Mouse (Mus musculus) forebrain, embryonic 14.5 days (tissue): ENCODE measurements around the gene Spen. TPM values are rescaled to one million over a fixed set of nuclear protein-coding genes. Genes with fewer than 3 reads are reported as not detected.

ENCODE experiments used
- ATAC-seq: fragments of 200-750 bp; cut with Nextera tagmentation; 2 replicates; pipeline ENCODE4 v1.8.0; 2017; ENCODE audit warnings: mild to moderate bottlenecking, moderate library complexity
- DNase-seq: peaks from one replicate; pipeline ENCODE4 v3.0.0-alpha.2; 2015; ENCODE audit warnings: low spot score
- H3K27ac ChIP-seq: fragments of 300-500 bp; sonication (generic); 2 replicates; pipeline ENCODE4 v1.5.1; 2014; ENCODE audit warnings: low read depth, mild to moderate bottlenecking, control low read depth, low read length, moderate library complexity
- H3K27me3 ChIP-seq: fragments of 300-500 bp; sonication (generic); replicated peaks from 2 replicates; pipeline ENCODE4 v1.6.1; 2014; ENCODE audit warnings: low read length, control low read depth, mixed read lengths; ENCODE audit not compliant: control insufficient read depth, insufficient read depth
- H3K36me3 ChIP-seq: fragments of 300-500 bp; sonication (generic); 2 replicates; pipeline ENCODE4 v1.6.1; 2014; ENCODE audit warnings: low read length, control low read depth; ENCODE audit not compliant: control insufficient read depth, insufficient read depth
- H3K4me1 ChIP-seq: fragments of 300-500 bp; sonication (generic); 2 replicates; pipeline ENCODE4 v1.6.1; 2014; ENCODE audit warnings: antibody characterized with exemption, low read length, control low read depth; ENCODE audit not compliant: control insufficient read depth, insufficient read depth
- H3K4me2 ChIP-seq: fragments of 300-500 bp; sonication (generic); 2 replicates; pipeline ENCODE4 v1.6.1; 2014; ENCODE audit warnings: mild to moderate bottlenecking, control low read depth, low read length
- H3K4me3 ChIP-seq: fragments of 300-500 bp; sonication (generic); 2 replicates; pipeline ENCODE4 v1.5.1; 2014; ENCODE audit warnings: low read depth, low read length, control low read depth
- H3K9ac ChIP-seq: fragments of 300-500 bp; sonication (generic); 2 replicates; pipeline ENCODE4 v1.6.1; 2014; ENCODE audit warnings: mild to moderate bottlenecking, low read length, control low read depth, moderate library complexity
- H3K9me3 ChIP-seq: fragments of 300-500 bp; sonication (generic); replicated peaks from 2 replicates; pipeline ENCODE4 v1.6.1; 2016; ENCODE audit warnings: low read length, control low read depth, mixed read lengths; ENCODE audit not compliant: control insufficient read depth
- WGBS: fragments of 180-500 bp; shearing (Covaris S2); extraction: QIAGEN DNeasy Blood & Tissue Kit; methylation state at CpG from one replicate; pipeline ENCODE4 v1.1.7; 2014; 5-methylcytosine and 5-hydroxymethylcytosine counted together
- polyA plus RNA-seq: library from polyadenylated mRNA; unstranded; fragments of >200 nt; fragmentation: Nextera tagmentation; extraction: Ambion mirVana; gene quantifications from 2 replicates; pipeline ENCODE4 v1.2.1, GENCODE M21; 2014

The Spen gene
- polyA plus RNA-seq, 1 experiment from 2014 or later: 10.7 TPM

GRCm38 (mm10) chr4:141433191-141433590, 105.2 kb downstream of the Spen start:
- H3K36me3 ChIP-seq: no peaks in the 10 kb centered on the region
- no peaks in the 10 kb centered on the region for H3K4me1 ChIP-seq
- no peaks in the 10 kb centered on the region for H3K9me3 ChIP-seq
- DNase-seq (no peak), ATAC-seq (no peak)
- no peaks in the 10 kb centered on the region for H3K27me3 ChIP-seq
- H3K4me3 ChIP-seq: no peak overlapping the region
- WGBS: 83% methylated on average over 18 of the region's 18 CpGs
- no peak overlapping the region for H3K9ac ChIP-seq
- no peak overlapping the region for H3K4me2 ChIP-seq
- H3K27ac ChIP-seq: no peak overlapping the region

GRCm38 (mm10) chr4:141432666-141433065, 105.7 kb downstream of the Spen start:
- Histone ChIP-seq H3K4me1 (no peaks in the 10 kb centered on the region), H3K27ac (no peak overlapping the region), H3K9ac (no peak overlapping the region), H3K4me3 (no peak overlapping the region), H3K27me3 (no peaks in the 10 kb centered on the region), H3K4me2 (no peak overlapping the region), H3K9me3 (no peaks in the 10 kb centered on the region), H3K36me3 (no peaks in the 10 kb centered on the region)
- WGBS: 64% methylated on average over 14 of the region's 14 CpGs
- ATAC-seq: no peak
- DNase-seq: no peak

- Histone ChIP-seq H3K9me3 (no peaks in the 10 kb centered on the region), H3K27ac (no peak overlapping the region), H3K27me3 (no peaks in the 10 kb centered on the region), H3K4me3 (no peak overlapping the region), H3K4me2 (no peak overlapping the region), H3K9ac (no peak overlapping the region), H3K36me3 (no peaks in the 10 kb centered on the region), H3K4me1 (no peaks in the 10 kb centered on the region)
- 46% methylated on average over 9 of the region's 9 CpGs for WGBS
- ATAC-seq (no peak), DNase-seq (peak; percentile 72)
Observed at GRCm38 (mm10) chr4:141430997-141431396, 107.4 kb downstream of the Spen start.

GRCm38 (mm10) chr4:141429847-141430246, 108.5 kb downstream of the Spen start:
- H3K9ac ChIP-seq: no peak overlapping the region
- no peak for DNase-seq
- WGBS: 52% methylated on average over 9 of the region's 9 CpGs

GRCm38 (mm10) chr4:141429381-141429780, 109.0 kb downstream of the Spen start:
- Histone ChIP-seq H3K36me3 (no peaks in the 10 kb centered on the region), H3K4me1 (no peaks in the 10 kb centered on the region), H3K27ac (no peak overlapping the region), H3K4me3 (no peak overlapping the region), H3K9ac (no peak overlapping the region), H3K9me3 (no peaks in the 10 kb centered on the region), H3K27me3 (no peaks in the 10 kb centered on the region), H3K4me2 (no peak overlapping the region)
- 83% methylated on average over 6 of the region's 6 CpGs for WGBS
- ATAC-seq (no peak), DNase-seq (no peak)

More at GRCm38 (mm10) chr4:141429847-141430246, 108.5 kb downstream of the Spen start:
- Histone ChIP-seq H3K4me3 (no peak overlapping the region), H3K27ac (no peak overlapping the region), H3K9me3 (no peaks in the 10 kb centered on the region), H3K4me1 (no peaks in the 10 kb centered on the region), H3K36me3 (no peaks in the 10 kb centered on the region), H3K27me3 (no peaks in the 10 kb centered on the region), H3K4me2 (no peak overlapping the region)
- ATAC-seq: no peak

GRCm38 (mm10) chr4:141427921-141428320, 110.5 kb downstream of the Spen start:
- H3K4me3 ChIP-seq: no peak overlapping the region
- no peak for ATAC-seq
- no peaks in the 10 kb centered on the region for H3K27me3 ChIP-seq
- H3K36me3 ChIP-seq: no peaks in the 10 kb centered on the region
- no peaks in the 10 kb centered on the region for H3K4me1 ChIP-seq
- no peak for DNase-seq
- no peak overlapping the region for H3K9ac ChIP-seq
- no peak overlapping the region for H3K27ac ChIP-seq
- no peaks in the 10 kb centered on the region for H3K9me3 ChIP-seq
- H3K4me2 ChIP-seq: no peak overlapping the region
- WGBS: 86% methylated on average over 13 of the region's 13 CpGs

GRCm38 (mm10) chr4:141426796-141427745, 111.3 kb downstream of the Spen start:
- H3K4me3 ChIP-seq: no peak overlapping the region
- WGBS: 83% methylated on average over 10 of the region's 10 CpGs
- H3K4me2 ChIP-seq: no peak overlapping the region
- H3K36me3 ChIP-seq: no peaks in the 10 kb centered on the region
- DNase-seq: peak; percentile 8
- H3K27me3 ChIP-seq: no peaks in the 10 kb centered on the region
- no peak for ATAC-seq
- H3K27ac ChIP-seq: no peak overlapping the region
- no peak overlapping the region for H3K9ac ChIP-seq
- H3K4me1 ChIP-seq: no peaks in the 10 kb centered on the region
- no peaks in the 10 kb centered on the region for H3K9me3 ChIP-seq

GRCm38 (mm10) chr4:141425484-141426479, 112.6 kb downstream of the Spen start:
- WGBS: 5% methylated on average over 36 of the region's 36 CpGs
- no peak overlapping the region for H3K27ac ChIP-seq
- no peaks in the 10 kb centered on the region for H3K36me3 ChIP-seq
- peak overlapping the region; percentile 58 for H3K9ac ChIP-seq
- ATAC-seq (peak; percentile 96), DNase-seq (peak; percentile 74)
- no peaks in the 10 kb centered on the region for H3K4me1 ChIP-seq
- H3K4me3 ChIP-seq: peak overlapping the region; percentile 37
- H3K27me3 ChIP-seq: no peaks in the 10 kb centered on the region
- peak overlapping the region; percentile 70 for H3K4me2 ChIP-seq
- no peaks in the 10 kb centered on the region for H3K9me3 ChIP-seq
